Mouse (Mus musculus): ENCODE measurements around the gene Iqcf3. TPM values are rescaled to one million over a fixed set of nuclear protein-coding genes. Genes with fewer than 3 reads are reported as not detected.

Gene Iqcf3
- polyA plus RNA-seq, 1 experiment from 2014 or later = not detected

DNA sequence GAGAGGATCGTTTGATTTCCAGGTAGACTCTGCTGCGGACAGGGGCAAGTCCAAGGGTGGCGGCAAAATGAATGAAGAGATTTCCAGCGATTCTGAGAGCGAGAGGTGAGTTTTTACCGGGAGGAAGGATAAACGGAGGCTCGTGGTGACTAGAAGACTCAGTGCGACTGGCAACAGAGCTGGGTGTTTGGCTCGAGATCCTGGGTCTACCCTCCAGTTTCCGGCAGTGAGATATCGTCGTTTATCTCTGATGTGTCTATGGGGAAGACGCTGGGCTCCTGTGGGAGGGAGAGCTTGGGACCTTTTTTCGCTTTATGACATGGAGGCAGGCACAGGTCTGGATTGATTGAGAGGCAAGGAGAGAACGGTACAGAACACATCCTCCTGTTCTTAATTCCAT lies 83.8 kb downstream of the Iqcf3 start:
- Histone ChIP-seq H3K4me2 (replicated peaks) (peak overlapping the region; percentile 94), H3K27me3 (no peaks in the 10 kb centered on the region), H3K27ac (no peak overlapping the region), H3K9ac (peak overlapping the region; percentile 71), H3K4me3 (peak overlapping the region; percentile 83), H3K9me3 (no peaks in the 10 kb centered on the region), H3K4me1 (peaks cover 30% of the 10 kb centered on the region), H3K36me3 (peaks cover 21% of the 10 kb centered on the region)
- ATAC-seq (ENCODE audit: insufficient number of reproducible peaks, insufficient read depth, low FRiP score, low TSS enrichment) = no peak
- 3% methylated on average over 16 of the region's 16 CpGs for WGBS

- Histone ChIP-seq H3K4me2 (replicated peaks) (peak within 1 kb of the TSS; percentile 94), H3K4me1 (peaks cover 36% of the 10 kb centered on the region)
- WGBS = under 1% methylated on average over 41 of the region's 41 CpGs
Measured at GRCm38 (mm10) chr9:106476924-106477484, 84.4 kb downstream of the Iqcf3 start, which contains the start of gene Parp3. Gene Parp3 (minus strand): TSS chr9:106476949.

DNA sequence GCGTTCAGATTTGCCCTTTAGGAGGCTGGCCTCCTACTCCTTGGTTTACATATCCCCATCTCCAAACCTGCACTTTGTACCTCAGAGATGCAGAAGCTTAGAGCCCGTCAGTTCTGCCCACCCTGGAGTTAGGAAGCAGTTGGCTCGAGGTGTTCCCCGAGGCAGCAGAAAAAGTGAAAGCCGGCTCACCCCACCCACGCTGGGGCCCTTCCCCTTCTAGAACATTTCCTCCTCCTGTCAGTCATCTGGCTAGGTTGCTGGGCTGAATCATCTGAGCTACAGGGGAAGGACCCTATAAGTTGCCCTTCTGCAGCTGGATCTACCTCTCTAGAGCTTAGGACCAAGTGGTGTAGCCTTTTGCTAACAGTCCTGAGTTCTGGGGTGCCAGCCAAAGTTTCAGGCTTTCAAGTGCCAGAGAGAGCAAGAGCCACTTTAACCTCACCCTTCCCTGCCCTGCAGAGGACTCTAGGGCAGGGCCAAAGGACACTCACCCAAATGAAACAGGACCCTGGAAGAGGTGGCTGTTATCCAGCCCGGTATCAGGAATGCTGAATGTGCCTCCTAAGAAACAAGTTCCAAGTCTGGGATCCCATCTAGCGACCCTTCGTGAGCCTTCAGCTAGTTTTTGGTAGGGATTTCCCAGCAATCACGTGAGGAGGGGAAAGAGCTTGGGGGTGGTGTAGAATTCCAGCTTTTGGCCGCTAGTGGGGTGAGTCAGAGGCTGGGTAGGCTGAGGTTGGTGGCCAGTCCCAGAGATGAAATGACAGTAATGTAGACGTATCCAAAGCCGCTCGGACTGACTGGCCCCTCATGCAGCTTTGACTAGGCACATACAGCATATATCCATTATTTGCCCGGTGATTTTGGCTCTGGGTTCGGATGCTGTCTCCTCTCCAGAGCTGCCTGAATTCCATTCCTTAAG lies 85.2 kb downstream of the Iqcf3 start:
- peaks cover 42% of the 10 kb centered on the region for H3K4me1 ChIP-seq
- peak overlapping the region; percentile 70 for H3K27ac ChIP-seq
- H3K4me2 ChIP-seq (replicated peaks) = peak overlapping the region; percentile 27
- peak overlapping the region; percentile 83; the same call in 1 of the 2 replicates for H3K4me3 ChIP-seq
- 27% methylated on average over 16 of the region's 16 CpGs for WGBS
- peaks cover 10% of the 10 kb centered on the region; the same call in 1 of the 2 replicates for H3K36me3 ChIP-seq
- no peaks in the 10 kb centered on the region for H3K27me3 ChIP-seq
- H3K9me3 ChIP-seq = no peaks in the 10 kb centered on the region
- peak overlapping the region; percentile 19 for H3K9ac ChIP-seq
- peak; percentile 16 for ATAC-seq (ENCODE audit: insufficient number of reproducible peaks, insufficient read depth, low FRiP score, low TSS enrichment)

More at GRCm38 (mm10) chr9:106476924-106477484, 84.4 kb downstream of the Iqcf3 start, which contains the start of gene Parp3:
- Histone ChIP-seq H3K36me3 (peaks cover 15% of the 10 kb centered on the region), H3K4me3 (peak within 1 kb of the TSS; percentile 83), H3K27me3 (no peaks in the 10 kb centered on the region), H3K27ac (peak within 1 kb of the TSS; percentile 70), H3K9ac (peak within 1 kb of the TSS; percentile 71), H3K9me3 (no peaks in the 10 kb centered on the region)
- peak; percentile 96 for ATAC-seq (ENCODE audit: insufficient number of reproducible peaks, insufficient read depth, low FRiP score, low TSS enrichment)

GRCm38 (mm10) chr9:106475663-106476001 lies 85.8 kb downstream of the Iqcf3 start, which contains the start of gene Rrp9:
Gene Rrp9 (plus strand): TSS chr9:106475963.
- Histone ChIP-seq H3K4me3 (peak within 1 kb of the TSS; percentile 83; the same call in 1 of the 2 replicates), H3K27ac (peak within 1 kb of the TSS; percentile 70), H3K9ac (peak within 1 kb of the TSS; percentile 19), H3K27me3 (no peaks in the 10 kb centered on the region), H3K4me2 (replicated peaks) (peak within 1 kb of the TSS; percentile 27), H3K36me3 (peaks cover 4% of the 10 kb centered on the region; the same call in 1 of the 2 replicates), H3K9me3 (no peaks in the 10 kb centered on the region), H3K4me1 (peaks cover 42% of the 10 kb centered on the region)
- WGBS = 87% methylated on average over 10 of the region's 10 CpGs
- ATAC-seq (ENCODE audit: insufficient number of reproducible peaks, insufficient read depth, low FRiP score, low TSS enrichment) = no peak

DNA sequence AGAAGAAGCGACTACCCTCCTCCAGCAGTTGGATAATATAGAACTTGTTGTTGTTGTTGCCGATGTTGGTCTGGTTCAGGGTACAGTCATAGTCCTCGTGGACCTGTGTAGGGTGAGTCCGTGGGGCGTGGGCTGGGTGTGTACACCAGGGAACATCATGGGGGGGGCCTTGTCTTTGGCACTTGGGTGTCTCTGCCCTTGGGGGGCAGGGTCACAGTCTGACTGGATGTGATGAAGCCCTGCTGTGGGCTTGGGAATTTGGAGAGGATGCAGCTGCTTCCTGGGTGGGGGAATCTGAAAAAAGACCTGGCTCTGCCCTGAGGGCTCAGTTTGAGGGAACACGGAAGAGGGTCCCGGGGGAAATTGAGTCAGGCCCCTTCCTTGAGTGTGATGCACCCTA lies 86.4 kb downstream of the Iqcf3 start:
- Histone ChIP-seq H3K36me3 (no peaks in the 10 kb centered on the region), H3K9me3 (no peaks in the 10 kb centered on the region), H3K4me1 (peaks cover 42% of the 10 kb centered on the region), H3K27ac (no peak overlapping the region), H3K4me3 (no peak overlapping the region), H3K27me3 (no peaks in the 10 kb centered on the region), H3K4me2 (replicated peaks) (peak overlapping the region; percentile 21), H3K9ac (no peak overlapping the region)
- ATAC-seq (ENCODE audit: insufficient number of reproducible peaks, insufficient read depth, low FRiP score, low TSS enrichment) = no peak
- 57% methylated on average over 7 of the region's 7 CpGs for WGBS

- Histone ChIP-seq H3K27me3 (no peaks in the 10 kb centered on the region), H3K27ac (no peak overlapping the region), H3K4me3 (no peak overlapping the region), H3K4me1 (peaks cover 42% of the 10 kb centered on the region), H3K4me2 (replicated peaks) (peak overlapping the region; percentile 21), H3K36me3 (no peaks in the 10 kb centered on the region), H3K9ac (0 out of 2 replicates have a peak overlapping the region, but pooled peaks have one; percentile 17), H3K9me3 (no peaks in the 10 kb centered on the region)
- ATAC-seq (ENCODE audit: insufficient number of reproducible peaks, insufficient read depth, low FRiP score, low TSS enrichment) = no peak
- WGBS = 8% methylated on average over 6 of the region's 6 CpGs
Measured at GRCm38 (mm10) chr9:106474456-106474855, 87.0 kb downstream of the Iqcf3 start.

GRCm38 (mm10) chr9:106473753-106474105 lies 87.7 kb downstream of the Iqcf3 start:
- Histone ChIP-seq H3K9ac (0 out of 2 replicates have a peak overlapping the region, but pooled peaks have one; percentile 17), H3K9me3 (no peaks in the 10 kb centered on the region), H3K4me2 (replicated peaks) (no peak overlapping the region), H3K27ac (no peak overlapping the region), H3K4me1 (peaks cover 42% of the 10 kb centered on the region), H3K27me3 (no peaks in the 10 kb centered on the region), H3K36me3 (no peaks in the 10 kb centered on the region), H3K4me3 (no peak overlapping the region)
- ATAC-seq (ENCODE audit: insufficient number of reproducible peaks, insufficient read depth, low FRiP score, low TSS enrichment) = no peak
- WGBS = 80% methylated on average over 5 of the region's 5 CpGs

- H3K4me1 ChIP-seq = peaks cover 42% of the 10 kb centered on the region
- WGBS = 87% methylated on average over 16 of the region's 16 CpGs
- H3K9ac ChIP-seq = no peak overlapping the region
- no peak overlapping the region for H3K27ac ChIP-seq
- no peak overlapping the region for H3K4me2 ChIP-seq (replicated peaks)
- H3K36me3 ChIP-seq = no peaks in the 10 kb centered on the region
- H3K9me3 ChIP-seq = no peaks in the 10 kb centered on the region
- no peak for ATAC-seq (ENCODE audit: insufficient number of reproducible peaks, insufficient read depth, low FRiP score, low TSS enrichment)
- H3K4me3 ChIP-seq = no peak overlapping the region
- no peaks in the 10 kb centered on the region for H3K27me3 ChIP-seq
Measured at GRCm38 (mm10) chr9:106473081-106473752, 88.2 kb downstream of the Iqcf3 start.

DNA sequence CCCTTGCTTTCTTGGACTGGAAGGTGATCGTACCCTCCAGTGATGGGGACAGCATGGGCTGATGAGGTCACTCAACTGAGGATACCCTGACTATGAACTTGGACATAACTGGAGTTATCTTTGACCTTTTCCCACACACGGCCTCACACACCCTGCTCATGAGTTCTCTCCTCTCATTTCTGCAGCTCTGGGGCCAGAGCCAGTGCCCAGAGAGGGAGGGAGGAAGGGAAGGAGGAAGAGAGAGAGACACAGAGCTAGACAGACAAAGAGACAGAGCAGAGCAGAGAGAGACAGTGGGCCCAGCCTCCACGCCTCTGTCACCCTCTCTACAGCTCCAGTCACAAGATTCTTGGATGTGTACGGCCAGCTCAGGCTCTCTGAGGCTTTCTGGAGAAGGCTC lies 89.1 kb downstream of the Iqcf3 start:
- H3K4me2 ChIP-seq (replicated peaks) = no peak overlapping the region
- H3K27me3 ChIP-seq = no peaks in the 10 kb centered on the region
- no peak for ATAC-seq (ENCODE audit: insufficient number of reproducible peaks, insufficient read depth, low FRiP score, low TSS enrichment)
- WGBS = 70% methylated on average over 4 of the region's 4 CpGs
- peaks cover 36% of the 10 kb centered on the region for H3K4me1 ChIP-seq
- no peak overlapping the region for H3K4me3 ChIP-seq
- H3K9me3 ChIP-seq = no peaks in the 10 kb centered on the region
- no peaks in the 10 kb centered on the region for H3K36me3 ChIP-seq
- H3K9ac ChIP-seq = no peak overlapping the region
- H3K27ac ChIP-seq = peak overlapping the region; percentile 24; the same call in 1 of the 2 replicates

DNA sequence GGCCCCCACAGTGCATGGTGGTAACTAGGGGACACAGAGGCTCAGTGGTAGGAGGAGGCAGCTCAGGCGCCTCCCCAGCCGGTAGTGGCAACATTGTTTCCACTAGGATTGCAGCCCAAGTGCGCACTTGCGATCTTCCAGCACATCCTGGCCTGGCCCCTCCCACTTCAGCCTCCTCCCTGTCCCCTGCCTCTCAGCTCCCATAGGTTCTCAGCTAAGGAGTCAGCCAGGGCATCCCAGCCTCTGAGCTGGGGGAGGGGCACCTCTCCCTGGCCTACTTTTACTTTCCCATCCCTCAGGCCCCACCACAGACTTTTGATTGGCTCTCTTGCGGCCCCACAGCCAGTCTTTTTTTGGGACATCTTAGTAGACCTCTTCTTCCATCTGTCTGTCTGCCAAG lies 89.5 kb downstream of the Iqcf3 start:
- Histone ChIP-seq H3K36me3 (no peaks in the 10 kb centered on the region), H3K9ac (no peak overlapping the region), H3K9me3 (no peaks in the 10 kb centered on the region), H3K4me2 (replicated peaks) (peak overlapping the region; percentile 29), H3K27me3 (no peaks in the 10 kb centered on the region), H3K27ac (0 out of 2 replicates have a peak overlapping the region, but pooled peaks have one; percentile 24), H3K4me3 (no peak overlapping the region), H3K4me1 (peaks cover 36% of the 10 kb centered on the region)
- no peak for ATAC-seq (ENCODE audit: insufficient number of reproducible peaks, insufficient read depth, low FRiP score, low TSS enrichment)
- WGBS = 14% methylated on average over 5 of the region's 5 CpGs

DNA sequence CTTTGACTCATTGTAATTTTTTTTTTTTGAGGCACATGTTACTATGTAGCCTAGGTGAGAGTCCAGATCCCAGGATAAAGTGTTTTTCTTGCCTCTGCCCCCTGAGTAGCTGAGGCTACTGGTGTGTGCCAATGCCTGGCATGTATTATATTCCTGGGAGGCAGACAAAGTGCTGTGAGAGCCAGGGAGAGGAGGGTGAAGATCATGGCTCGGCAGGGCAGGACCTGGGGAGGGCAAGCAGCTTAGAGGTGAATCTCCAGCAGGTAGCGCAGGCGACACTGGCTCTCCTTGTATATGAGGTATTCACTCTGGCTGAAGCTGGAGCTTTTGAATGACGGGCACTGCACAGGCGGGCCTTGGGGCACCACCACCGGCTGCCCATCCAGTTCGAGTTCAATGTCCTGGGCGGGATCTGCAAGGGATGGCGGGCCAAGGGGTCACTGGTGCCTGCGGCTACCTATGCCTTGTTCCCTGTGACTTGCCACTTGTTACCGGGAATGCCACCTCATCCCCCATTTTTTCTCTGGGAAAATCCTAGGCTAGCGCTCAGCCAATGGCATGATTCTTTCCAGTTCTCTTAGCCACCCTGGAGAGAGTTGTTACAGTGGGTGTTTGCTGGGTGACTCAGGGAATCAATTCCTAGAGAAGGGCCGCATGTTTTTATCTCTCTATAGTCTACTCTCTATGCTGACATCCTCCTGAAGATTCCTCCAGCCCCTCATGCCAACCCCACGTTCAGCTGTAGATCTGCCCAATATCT lies 90.3 kb downstream of the Iqcf3 start:
- H3K36me3 ChIP-seq = no peaks in the 10 kb centered on the region
- WGBS = 57% methylated on average over 14 of the region's 14 CpGs
- H3K27ac ChIP-seq = no peak overlapping the region
- H3K27me3 ChIP-seq = no peaks in the 10 kb centered on the region
- no peak overlapping the region for H3K9ac ChIP-seq
- H3K9me3 ChIP-seq = no peaks in the 10 kb centered on the region
- H3K4me1 ChIP-seq = peaks cover 31% of the 10 kb centered on the region
- no peak overlapping the region for H3K4me3 ChIP-seq
- no peak for ATAC-seq (ENCODE audit: insufficient number of reproducible peaks, insufficient read depth, low FRiP score, low TSS enrichment)
- peak overlapping the region; percentile 29; the same call in 1 of the 2 replicates for H3K4me2 ChIP-seq (replicated peaks)
